Mouse (Mus musculus) ES-E14 (cell line): ENCODE measurements around the gene Tbxas1. TPM values are rescaled to one million over a fixed set of nuclear protein-coding genes. Genes with fewer than 3 reads are reported as not detected.

ENCODE experiments used
- DNase-seq: peaks from one replicate; pipeline ENCODE4 v3.0.0-alpha.2; 2013; ENCODE audit warnings: low read depth, low spot score
- H3K27ac ChIP-seq: 2 replicates; pipeline ENCODE4 v1.5.1; 2012; ENCODE audit warnings: low read depth, mild to moderate bottlenecking, low read length, moderate library complexity, mixed read lengths; ENCODE audit not compliant: poor library complexity, insufficient read depth, severe bottlenecking
- H3K36me3 ChIP-seq: 2 replicates; pipeline ENCODE4 v1.6.1; 2012; ENCODE audit warnings: mild to moderate bottlenecking, low read length, moderate library complexity, mixed read lengths; ENCODE audit not compliant: control insufficient read depth, poor library complexity, insufficient read depth, severe bottlenecking
- H3K4me1 ChIP-seq, 2 experiments: fragments of 150-350 bp in 1 of 2; sonication (generic) in 1 of 2; 2 replicates each; pipeline ENCODE4 v1.6.1; 2012; ENCODE audit warnings: low read length in 2 of 2, mild to moderate bottlenecking in 1 of 2, mixed read lengths in 1 of 2; ENCODE audit not compliant: control insufficient read depth in 2 of 2, insufficient read depth in 2 of 2, poor library complexity in 1 of 2
- H3K4me3 ChIP-seq, 2 experiments: fragments of 150-350 bp in 1 of 2; sonication (generic) in 1 of 2; 2 replicates each; pipeline ENCODE4 v1.5.1; 2012; ENCODE audit warnings: low read length in 2 of 2, low read depth in 1 of 2, mild to moderate bottlenecking in 1 of 2, mixed read lengths in 1 of 2; ENCODE audit not compliant: insufficient read depth in 1 of 2, poor library complexity in 1 of 2, severe bottlenecking in 1 of 2
- H3K9ac ChIP-seq: 2 replicates; pipeline ENCODE4 v1.6.1; 2012; ENCODE audit warnings: low read depth, mild to moderate bottlenecking, low read length, mixed read lengths; ENCODE audit not compliant: poor library complexity, insufficient read depth, severe bottlenecking
- H3K9me3 ChIP-seq: fragments of 150-350 bp; sonication (generic); 2 replicates; pipeline ENCODE4 v1.6.1; 2012; ENCODE audit warnings: low read depth, mild to moderate bottlenecking, low read length; ENCODE audit not compliant: control insufficient read depth, insufficient read depth
- CHD2 ChIP-seq: IDR thresholded peaks from 2 replicates; pipeline ENCODE4 v1.6.1; 2014; ENCODE audit warnings: mild to moderate bottlenecking, low read depth, low read length, inconsistent platforms
- HCFC1 ChIP-seq: IDR thresholded peaks from 2 replicates; pipeline ENCODE4 v1.6.1; 2012; ENCODE audit warnings: low read length, inconsistent platforms, borderline replicate concordance; ENCODE audit not compliant: insufficient read depth
- MAFK ChIP-seq: IDR thresholded peaks from 2 replicates; pipeline ENCODE4 v1.6.1; 2014; ENCODE audit warnings: mild to moderate bottlenecking, low read depth, low read length, inconsistent platforms; ENCODE audit not compliant: insufficient read depth
- ZC3H11A ChIP-seq: IDR thresholded peaks from 2 replicates; pipeline ENCODE4 v1.6.1; 2012; ENCODE audit warnings: low read depth, mild to moderate bottlenecking, inconsistent platforms, low read length, borderline replicate concordance
- ZNF384 ChIP-seq: IDR thresholded peaks from 2 replicates; pipeline ENCODE4 v1.6.1; 2012; ENCODE audit warnings: low read depth, low read length, inconsistent platforms
- in situ Hi-C, 2 experiments: fragments of 600-800 bp; cut with MboI; formaldehyde crosslinking; loops; one replicate each; pipeline ENCODE4 v1.15.1; 2025; ENCODE audit warnings: low sequenced_read_pairs in 2 of 2, inconsistent platforms in 1 of 2; ENCODE audit not compliant: unreplicated experiment in 2 of 2
- total RNA-seq: library from RNA; depleted of rRNA; stranded (reverse); fragments of 300-350 nt; gene quantifications from 2 replicates; pipeline ENCODE4 v1.2.3, GENCODE M21; 2012

Gene Tbxas1
- total RNA-seq, 1 experiment = not detected

GRCm38 (mm10) chr6:39004003-39004473 lies 128.8 kb downstream of the Tbxas1 start:
- DNase-seq = no peak
- Histone ChIP-seq H3K27ac (no peak overlapping the region), H3K9ac (no peak overlapping the region), H3K4me1 (no peaks in the 10 kb centered on the region), H3K9me3 (no peaks in the 10 kb centered on the region), H3K36me3 (no peaks in the 10 kb centered on the region), H3K4me3 (no peak overlapping the region)
- in situ Hi-C loops = no loop called here
- TF ChIP-seq ZNF384 = no peak
- TF ChIP-seq CHD2 = no peak
- TF ChIP-seq ZC3H11A = no peak
- TF ChIP-seq MAFK = no peak
- no peak for TF ChIP-seq HCFC1

DNA sequence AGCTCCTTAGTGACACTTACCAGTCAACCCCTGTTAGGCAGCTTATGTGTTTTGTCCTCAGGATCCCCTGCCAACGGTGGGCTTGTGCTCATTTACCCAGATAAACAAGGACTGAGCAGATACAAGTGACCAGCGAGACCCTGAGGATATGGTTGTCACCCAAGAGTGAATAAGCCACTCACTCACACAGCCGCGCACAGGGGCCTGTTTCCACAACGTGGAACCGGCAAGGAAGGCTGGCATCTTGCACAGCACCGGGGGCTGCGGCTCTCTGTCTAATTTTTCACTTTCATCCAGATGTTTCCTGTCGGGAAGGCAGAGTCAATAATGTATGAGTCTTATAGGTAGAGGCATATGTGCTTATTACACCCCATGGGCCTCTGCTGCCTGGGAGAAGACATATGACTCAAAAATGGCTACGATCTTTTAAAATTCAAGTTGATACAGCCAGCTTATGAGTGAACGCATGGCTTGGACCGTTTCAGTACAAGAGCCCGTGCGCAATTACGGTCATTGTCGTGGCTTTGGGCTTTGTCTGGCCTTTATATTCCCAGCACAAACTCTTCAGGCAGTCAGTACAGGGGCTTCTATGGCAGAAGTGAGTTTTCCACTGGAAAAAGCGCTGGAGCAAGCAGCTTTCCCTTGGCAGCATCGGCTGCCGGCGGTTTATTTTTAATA lies 130.2 kb downstream of the Tbxas1 start:
- TF ChIP-seq ZC3H11A (no peak), CHD2 (no peak), ZNF384 (no peak), MAFK (no peak), HCFC1 (no peak)
- no peak for DNase-seq
- no peak overlapping the region for H3K9ac ChIP-seq
- H3K36me3 ChIP-seq = no peaks in the 10 kb centered on the region
- no peak overlapping the region for H3K4me3 ChIP-seq
- H3K9me3 ChIP-seq = no peaks in the 10 kb centered on the region
- H3K27ac ChIP-seq = no peak overlapping the region
- no peaks in the 10 kb centered on the region for H3K4me1 ChIP-seq
- in situ Hi-C loops = no loop called here

- in situ Hi-C loops = no loop called here
- Histone ChIP-seq H3K9me3 (no peaks in the 10 kb centered on the region), H3K27ac (no peak overlapping the region), H3K4me1 (no peaks in the 10 kb centered on the region), H3K4me3 (no peak overlapping the region), H3K9ac (no peak overlapping the region), H3K36me3 (no peaks in the 10 kb centered on the region)
- TF ChIP-seq ZC3H11A = no peak
- TF ChIP-seq MAFK = no peak
- TF ChIP-seq ZNF384 = no peak
- no peak for TF ChIP-seq HCFC1
- TF ChIP-seq CHD2 = no peak; the same call in 1 of the 2 replicates
- no peak for DNase-seq
Measured at GRCm38 (mm10) chr6:39005945-39006572, 130.9 kb downstream of the Tbxas1 start.

DNA sequence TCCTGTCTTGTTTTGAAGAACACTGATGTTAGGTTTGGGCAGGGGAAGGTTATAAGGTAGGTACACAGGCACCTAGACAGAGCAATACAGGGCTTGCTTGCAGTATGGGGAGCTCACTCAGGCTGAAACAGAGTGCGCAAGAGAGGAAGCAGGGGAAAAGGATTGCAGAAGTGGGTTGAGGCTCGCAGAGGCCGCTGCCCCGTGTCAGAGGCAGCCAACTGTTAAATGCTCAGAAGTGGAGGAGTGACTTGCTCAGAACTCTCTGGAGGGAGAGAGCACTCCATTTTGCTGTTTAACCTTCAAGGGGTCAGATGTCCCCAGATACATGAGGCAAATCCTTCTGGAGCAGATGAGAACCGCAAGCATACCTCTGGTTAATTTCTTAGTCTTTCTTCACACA lies 132.0 kb downstream of the Tbxas1 start:
- in situ Hi-C loops = no loop called here
- Histone ChIP-seq H3K4me3 (no peak overlapping the region), H3K27ac (no peak overlapping the region), H3K4me1 (no peaks in the 10 kb centered on the region), H3K36me3 (no peaks in the 10 kb centered on the region), H3K9me3 (no peaks in the 10 kb centered on the region), H3K9ac (no peak overlapping the region)
- DNase-seq = no peak
- TF ChIP-seq ZC3H11A (no peak), MAFK (no peak), CHD2 (no peak), HCFC1 (no peak), ZNF384 (no peak)
